Mouse (Mus musculus) heart, adult 2 months (tissue): ENCODE results near the gene Dexi.

ENCODE experiments used
- CTCF ChIP-seq: fragments of 200-600 bp; IDR thresholded peaks from 2 replicates; pipeline ENCODE4 v1.8.1; 2022; ENCODE audit warnings: antibody characterized with exemption, mild to moderate bottlenecking, moderate library complexity
- EP300 ChIP-seq: fragments of 200-500 bp; IDR thresholded peaks from 2 replicates; pipeline ENCODE4 v1.6.1; 2011; ENCODE audit warnings: low read depth, low read length, control low read depth; ENCODE audit not compliant: insufficient read depth
- POLR2A ChIP-seq: fragments of 200-500 bp; IDR thresholded peaks from 2 replicates; pipeline ENCODE4 v1.6.1; 2011; ENCODE audit warnings: mild to moderate bottlenecking, low read depth, low read length, control low read depth; ENCODE audit not compliant: insufficient read depth

GRCm38 (mm10) chr16:10454583-10454974, 88.3 kb downstream of the Dexi start:
- TF ChIP-seq EP300 (no peak), POLR2A (no peak), CTCF (no peak)
